Mouse (Mus musculus): ENCODE measurements around the gene Cd3eap.

The Cd3eap gene

DNA sequence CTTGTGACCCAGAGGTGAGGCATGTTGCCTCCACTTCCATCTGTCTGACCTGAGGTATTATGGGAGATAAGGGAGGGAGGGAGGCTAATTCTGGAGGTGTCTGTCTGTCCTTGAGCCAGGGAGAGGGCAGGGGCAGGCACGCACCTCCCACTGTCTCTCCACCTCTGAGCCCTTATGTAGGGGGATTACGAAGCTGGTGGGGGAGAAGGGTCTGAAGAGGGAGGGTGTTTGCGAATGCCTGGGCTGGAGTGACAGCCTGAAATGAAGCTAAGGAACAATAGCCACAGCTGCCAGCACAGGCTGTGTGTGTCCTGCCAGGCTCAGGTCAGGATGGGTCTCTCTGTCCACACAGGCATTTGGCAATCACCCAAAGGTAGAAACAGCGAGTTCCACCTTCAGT is 3.0 kb upstream of the Cd3eap start:
- DNase-seq (ENCODE audit: low read depth, low spot score) = no peak

DNA sequence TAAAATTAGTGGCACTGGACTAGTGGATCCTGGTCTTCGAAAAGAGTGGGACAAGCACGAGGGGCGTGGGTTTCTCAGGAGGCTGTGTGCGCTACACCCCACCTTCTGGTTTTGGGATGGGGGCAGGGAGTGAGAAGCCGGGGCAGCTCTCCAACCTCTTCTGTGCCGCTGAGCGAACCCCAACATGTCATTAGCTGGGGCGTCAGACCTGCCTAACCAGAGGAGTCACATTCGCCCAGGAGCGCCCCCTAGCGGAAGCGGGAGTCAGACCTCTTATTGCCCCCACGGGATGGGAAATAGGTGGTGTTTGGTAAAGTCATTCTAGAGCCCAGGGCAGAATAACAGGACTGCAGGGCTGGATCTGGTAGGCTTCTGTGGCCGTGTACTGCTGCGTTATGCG is 2.4 kb upstream of the Cd3eap start:
- peak; percentile 91 for DNase-seq (ENCODE audit: low read depth, low spot score)

DNA sequence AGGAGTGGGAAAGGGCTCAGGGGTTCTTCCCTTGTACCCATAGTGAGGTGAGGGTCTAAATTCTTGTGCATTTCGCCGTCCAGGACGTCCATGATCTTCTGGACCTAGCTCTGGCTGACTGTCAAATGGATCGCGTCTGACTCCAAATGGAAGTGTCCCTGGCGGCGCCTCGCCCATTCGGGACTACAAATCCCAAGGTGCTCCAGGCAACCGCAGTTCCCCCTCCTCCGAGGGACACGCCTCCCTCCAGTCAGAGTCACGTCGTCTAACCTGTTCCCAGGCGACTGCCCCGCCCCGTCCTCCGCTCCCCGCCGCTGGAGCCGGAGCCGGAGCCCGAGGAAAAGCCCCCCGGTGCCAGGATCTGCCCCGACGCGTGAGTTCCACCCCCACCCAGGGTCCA is 1.7 kb upstream of the Cd3eap start:
- DNase-seq (ENCODE audit: low read depth, low spot score) = peak; percentile 90

DNA sequence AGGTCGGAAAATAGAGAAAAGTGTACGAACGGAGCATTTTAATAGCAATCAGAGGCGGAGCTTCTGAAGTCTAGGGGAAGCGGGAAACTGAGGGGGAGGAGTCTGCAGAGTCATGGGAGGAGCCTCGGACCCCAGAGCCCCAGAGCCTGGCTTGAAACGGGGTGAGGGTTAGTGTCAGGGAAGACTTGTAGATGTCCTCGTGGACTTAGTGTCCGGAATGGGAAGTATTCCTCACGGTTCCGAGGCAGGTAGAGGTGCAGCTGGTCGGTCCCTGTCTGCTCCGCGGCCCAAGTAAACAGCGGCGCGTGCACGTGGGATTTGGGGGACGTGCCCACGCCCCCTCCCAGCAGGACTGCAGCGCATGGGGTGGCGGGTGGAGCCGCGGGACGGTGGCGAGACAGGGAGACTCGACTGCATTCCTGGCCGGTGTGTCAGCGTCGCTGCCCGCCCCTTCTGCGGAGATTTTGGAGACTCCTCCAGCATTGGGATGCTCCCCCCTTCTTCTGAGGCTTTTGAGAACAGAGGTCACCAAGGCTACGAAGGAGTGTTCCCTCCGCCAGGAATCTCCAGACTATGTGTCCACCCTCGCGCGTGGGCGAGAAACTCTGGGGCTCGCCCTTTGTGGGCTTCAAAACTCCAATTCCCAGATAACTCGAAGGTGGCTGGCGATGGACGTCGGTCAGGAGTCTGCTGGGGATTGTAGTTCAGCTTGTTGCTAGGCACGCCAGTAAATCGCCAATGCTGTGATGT is 784 bp upstream of the Cd3eap start:
- peak; percentile 96 for DNase-seq (ENCODE audit: low read depth, low spot score)

DNA sequence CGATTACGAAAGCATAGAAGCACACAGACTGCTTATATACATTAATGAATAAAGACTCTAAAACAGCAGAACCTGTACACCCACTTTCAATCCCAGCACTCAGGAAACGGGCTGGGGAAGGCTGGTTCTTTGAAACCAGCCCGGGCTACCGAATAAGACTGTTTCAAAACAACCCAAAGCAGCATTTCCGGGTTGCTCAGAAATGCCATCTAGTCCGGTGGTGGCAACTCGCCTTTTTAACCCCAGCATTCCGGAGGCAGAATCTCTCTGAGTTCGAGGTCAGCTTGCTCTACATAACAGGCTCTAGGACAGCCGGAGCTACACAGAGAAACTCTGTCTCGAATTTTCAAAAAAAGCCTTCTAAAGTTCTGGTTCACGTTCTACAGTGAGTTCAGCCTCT is 649 bp downstream of the Cd3eap start:
- DNase-seq (ENCODE audit: low read depth, low spot score) = peak; percentile 41

DNA sequence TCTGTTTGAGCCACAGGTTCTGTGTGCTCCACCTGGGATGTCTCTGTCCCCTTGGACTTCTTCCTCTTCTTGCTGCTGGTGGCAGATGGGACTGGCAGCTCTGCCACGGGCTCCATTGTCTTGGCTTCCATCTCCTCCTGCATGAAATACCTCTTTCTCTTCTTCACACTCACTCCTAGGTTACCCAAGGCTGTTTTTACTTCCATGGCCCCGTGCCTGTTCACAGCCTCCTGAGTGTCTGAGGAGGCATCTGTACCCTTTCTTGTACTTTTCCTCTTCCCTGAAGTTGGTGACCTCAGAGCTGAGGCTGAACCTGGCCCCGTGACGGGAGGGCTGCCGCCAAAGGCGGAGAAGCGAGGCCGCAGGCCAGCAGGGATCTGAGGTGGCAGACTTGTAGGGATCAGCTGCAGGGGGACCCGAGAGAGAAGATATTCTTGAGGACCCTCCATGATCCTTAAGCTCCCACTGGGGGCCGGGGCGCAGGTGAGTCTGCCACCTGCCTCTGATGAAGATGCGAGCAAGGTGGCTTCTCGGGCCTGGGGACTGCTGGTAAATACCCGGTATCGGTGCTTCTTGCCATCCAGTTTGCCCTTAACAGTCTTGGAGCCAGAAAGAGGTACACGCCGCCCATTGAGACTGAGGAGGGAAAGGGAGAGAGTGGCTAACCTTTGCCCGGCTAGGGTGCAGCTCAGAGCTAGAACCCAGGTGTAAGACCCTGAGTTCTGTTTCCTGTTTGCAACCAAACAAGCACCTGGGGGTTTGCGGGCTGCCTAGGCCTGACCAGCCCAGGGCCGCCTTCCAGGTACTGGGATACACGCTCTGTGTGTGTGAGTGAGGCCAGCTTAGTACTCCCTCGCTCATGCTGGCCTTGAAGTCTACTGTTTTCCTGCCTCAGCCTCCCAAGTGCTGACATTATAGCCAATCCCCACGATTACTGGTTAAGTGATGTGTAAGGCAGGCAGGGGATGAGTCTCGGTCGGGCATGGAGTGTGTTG is 1.6 kb downstream of the Cd3eap start:
- no peak for DNase-seq (ENCODE audit: low read depth, low spot score)

DNA sequence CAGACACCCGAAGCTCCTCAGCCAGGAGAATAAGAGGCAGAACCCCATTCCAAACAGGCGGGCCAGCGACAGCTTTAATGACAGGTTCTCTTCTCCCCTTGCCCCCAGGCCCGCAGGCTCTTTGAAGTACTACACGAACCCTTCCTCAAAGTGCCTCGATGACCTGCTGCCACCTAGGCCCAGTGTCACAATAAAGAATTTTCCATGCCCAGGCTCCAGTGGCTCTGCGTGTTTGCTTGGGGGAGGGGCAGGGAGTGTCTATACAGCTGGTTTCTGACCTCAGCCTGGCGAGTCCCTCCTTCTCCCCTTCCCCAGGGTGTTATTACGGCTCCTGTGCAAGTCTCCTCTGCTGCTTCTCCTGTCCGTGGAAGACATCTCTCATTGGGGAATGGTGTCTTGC is 3.0 kb downstream of the Cd3eap start:
- DNase-seq (ENCODE audit: low read depth, low spot score) = no peak

DNA sequence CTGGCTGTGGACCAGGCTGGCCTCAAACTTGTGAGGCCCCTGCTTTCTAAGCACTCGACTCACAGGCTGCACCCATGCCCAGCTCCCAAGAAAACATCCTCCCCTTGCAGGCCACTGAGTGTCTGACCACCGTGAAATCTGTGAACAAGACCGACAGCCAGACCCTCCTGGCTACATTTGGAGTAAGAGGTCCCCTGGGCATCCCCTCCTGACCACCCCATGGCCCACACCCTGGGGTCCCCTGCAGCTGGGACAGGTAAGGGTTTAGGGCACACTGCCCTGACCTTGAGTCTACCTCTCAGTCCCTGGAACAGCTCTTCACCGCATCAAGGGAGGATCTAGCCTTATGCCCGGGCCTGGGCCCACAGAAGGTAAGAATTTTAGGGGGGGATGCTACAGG is 4.3 kb downstream of the Cd3eap start:
- DNase-seq (ENCODE audit: low read depth, low spot score) = no peak

DNA sequence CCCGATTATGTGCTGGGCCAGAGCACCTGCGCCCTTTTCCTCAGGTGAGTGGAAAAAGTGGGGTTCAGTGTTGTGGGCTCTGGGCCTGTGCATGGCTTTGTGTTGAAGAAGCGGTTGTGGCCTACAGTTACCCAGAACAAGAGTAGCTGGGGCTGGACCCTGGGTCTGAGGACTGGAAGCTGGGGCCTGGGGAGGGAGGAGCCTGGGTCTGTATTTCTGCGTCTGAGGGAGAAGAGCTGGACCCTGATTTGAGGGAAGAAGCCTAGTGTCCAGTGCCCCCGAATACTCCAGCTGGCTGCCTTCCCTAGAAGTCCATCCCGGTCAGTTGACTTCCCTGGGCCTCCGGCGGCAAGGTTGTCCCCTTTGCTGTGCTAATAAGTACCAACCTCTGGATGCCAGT is 9.1 kb downstream of the Cd3eap start:
- DNase-seq (ENCODE audit: low read depth, low spot score) = no peak

DNA sequence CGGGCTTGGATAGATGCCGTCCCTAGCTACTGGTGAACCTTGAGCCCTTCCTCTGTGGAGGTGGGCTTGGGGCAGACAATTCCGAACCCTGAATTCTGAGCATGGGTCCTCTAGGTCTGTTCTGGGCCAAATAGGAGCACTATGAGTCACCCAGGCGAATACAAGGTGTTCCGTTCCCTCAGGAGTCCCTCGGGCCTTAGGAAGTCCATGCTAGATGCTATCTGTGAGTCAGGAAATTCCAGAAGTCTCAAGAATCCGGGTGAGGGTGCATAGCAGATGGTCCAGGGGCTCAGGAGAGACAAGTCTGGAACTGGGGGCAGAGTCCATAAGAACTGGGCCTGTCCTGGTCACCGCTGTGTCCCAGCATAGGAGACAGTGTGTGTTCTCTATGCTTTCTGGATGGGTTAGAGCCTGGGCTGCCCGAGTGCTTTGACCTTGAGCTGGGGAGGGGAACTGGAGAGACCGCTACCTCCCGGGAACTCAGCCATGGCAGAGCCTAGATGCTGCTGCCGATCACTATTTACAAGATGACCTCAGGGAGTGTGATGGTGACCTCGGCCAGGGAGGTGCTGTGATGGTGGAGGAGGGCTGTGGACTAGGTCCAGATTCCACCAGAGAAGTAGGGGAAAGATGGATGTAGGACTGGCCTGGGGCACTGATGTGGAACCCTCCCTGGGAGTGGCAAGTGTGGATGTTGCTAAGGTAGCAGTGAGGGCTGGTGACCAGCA is 9.9 kb downstream of the Cd3eap start:
- DNase-seq (ENCODE audit: low read depth, low spot score) = no peak

DNA sequence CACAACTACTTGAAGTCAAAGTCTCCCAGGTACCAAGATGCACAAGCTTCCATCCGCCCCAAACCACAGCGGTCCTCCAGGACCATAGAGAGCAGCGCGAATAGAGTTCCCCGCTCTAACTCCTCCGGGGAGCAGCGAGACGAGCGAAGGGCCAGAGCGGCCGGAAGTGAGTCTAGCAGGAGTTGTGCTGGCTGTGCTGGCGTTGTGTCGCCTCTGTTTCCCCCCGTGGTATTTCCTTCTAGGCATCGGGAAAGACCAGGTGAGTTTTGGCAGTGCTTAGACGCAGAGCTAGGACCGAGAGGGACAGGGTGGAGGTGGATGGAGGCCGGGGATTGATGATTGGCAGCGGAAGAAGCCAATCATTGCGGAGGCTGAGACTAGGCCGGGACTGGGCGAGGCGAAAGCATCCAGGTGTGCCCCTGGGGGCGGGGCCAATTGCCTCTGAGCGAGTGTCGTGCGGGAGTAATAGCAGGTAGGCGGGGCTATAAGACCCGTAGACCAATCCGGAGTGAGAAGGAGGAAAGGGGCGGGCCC is 14.3 kb downstream of the Cd3eap start:
- peak; percentile 100 for DNase-seq (ENCODE audit: low read depth, low spot score)

DNA sequence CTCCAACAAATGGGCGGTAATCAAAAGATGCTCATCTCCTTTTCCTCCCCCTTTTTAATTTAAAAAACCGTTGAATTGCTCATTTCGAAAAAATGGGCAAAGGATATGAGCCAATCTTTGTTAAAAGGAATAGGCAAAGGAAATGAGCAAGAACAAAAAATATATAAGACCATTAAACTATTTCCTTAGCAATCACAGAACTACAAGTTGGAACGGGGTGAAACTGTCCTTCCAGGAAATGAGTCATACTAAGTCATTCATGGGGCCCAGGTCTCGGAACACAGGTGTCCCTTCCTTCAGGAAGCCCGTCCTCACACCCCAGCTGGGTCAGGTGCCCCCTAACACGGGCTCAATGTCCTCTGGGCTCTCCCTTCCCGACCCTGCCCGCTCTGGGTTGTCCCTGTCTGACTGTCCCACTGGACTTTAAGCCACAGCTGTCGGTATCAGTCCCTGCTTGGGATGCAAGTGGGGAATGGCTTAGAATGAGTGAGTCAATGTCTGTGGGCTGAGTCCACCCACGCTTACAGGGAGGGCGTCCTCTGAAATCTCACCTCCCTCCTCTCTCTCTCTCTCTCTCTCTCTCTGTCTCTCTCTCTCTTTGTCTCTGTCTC is 14.9 kb downstream of the Cd3eap start, which contains the start of gene Ercc1:
TSS of gene Ercc1 (plus strand) at position 542 of the 611 bp plus-strand sequence.
- DNase-seq (ENCODE audit: low read depth, low spot score) = no peak

DNA sequence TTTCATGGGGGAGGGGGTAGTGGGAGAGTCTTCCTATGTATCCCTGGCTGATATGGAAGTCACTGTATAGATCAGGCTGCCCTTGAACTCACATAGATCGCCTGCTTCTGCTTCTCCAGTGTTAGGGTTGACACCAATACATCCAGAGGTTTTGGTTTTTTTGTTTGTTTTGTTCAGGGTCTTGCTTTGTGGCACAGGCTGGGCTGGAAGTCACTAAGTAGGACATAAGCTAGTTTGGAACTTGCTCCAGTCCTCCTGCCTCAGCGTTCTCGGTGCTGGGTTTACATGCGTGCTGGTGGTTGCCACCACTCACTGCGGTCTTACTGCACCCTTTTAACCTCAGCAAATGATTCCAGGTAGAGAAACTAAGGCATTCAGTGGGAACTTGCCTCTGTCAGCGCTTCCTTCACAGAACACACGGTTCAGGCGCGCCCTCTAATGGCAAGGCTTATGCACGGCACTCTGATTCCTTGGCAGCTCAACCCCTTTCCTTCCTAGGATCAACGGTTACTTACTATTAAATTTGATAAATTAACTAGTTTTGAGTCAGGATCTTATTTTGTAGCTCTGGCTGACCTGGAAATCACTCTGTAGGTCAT is 16.0 kb downstream of the Cd3eap start:
- DNase-seq (ENCODE audit: low read depth, low spot score) = peak; percentile 86

DNA sequence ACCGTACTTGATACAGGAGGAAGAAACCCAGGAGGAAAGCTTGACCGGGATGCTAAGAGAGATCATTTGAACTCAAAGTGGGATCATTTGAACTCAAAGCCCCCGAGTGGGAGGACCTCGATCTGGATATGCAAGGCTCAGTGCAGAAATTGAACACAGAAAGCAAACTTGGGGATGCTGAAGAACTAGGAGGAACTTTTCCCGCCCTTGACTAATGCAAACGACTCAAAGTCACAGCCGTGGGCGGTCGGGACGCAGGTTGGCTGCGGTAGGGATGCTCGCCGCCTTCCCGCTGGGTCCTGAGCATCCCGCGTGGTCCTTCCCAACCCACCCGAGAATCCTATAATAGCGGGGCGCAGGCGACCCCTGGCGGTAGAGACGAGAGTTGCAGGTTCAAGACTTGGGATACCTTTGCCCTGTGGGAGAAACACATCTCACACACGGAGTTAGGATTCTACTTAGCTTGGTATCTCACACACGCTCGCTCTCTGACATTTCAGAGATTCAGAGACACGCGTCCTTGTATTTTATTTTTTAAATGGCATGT is 16.7 kb downstream of the Cd3eap start:
- DNase-seq (ENCODE audit: low read depth, low spot score) = peak; percentile 77

DNA sequence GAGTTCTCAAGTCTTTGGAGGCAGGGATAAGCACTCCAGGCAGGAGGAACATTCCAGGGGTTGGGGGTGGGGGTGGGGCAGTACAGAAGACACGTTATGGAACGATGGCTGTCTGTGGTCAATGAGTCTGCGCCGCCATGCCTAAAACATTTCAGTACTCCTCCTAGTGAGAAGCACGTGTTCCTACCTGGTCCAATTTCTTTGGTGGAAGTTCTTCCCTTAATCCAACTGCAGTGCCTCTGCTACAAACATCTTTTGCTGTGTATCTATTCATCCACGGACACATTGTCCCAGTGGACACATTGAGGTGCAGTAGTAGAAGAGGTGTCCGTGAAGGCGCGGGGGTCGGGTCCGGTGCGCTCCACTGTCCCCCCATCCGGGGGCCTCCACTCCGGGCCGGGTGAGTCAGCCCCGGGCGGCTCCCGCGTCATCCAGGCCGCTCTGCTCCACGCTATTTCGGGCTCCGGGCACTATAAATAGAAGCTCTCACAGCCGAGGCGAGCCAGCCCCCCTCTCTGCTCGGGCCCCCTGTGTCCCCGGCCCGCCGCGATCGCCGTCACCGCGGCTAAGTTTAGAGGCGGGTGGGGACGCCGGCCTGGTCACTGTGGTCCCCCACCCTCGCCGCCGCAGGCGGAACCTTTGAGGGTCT is 17.4 kb downstream of the Cd3eap start:
- DNase-seq (ENCODE audit: low read depth, low spot score) = no peak

DNA sequence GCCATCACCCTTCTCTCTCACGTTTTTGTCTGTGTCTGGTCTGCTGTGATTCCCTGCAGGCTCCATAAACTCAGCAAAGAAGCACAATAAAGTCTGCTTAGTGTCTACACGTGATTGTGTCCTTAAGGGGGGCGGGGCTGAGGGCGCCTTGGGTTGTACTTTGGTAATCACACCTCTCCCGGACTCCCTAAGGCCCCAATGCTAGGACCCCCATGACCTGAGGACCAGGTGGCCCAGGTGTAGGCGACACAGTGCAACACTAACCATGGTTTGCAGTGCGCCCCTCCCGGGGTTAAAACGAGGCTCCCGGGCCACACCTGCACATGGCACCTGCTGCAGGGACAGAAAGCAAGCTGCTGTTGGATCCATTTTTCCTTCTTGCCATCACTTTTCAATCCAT is 18.0 kb downstream of the Cd3eap start:
- no peak for DNase-seq (ENCODE audit: low read depth, low spot score)

DNA sequence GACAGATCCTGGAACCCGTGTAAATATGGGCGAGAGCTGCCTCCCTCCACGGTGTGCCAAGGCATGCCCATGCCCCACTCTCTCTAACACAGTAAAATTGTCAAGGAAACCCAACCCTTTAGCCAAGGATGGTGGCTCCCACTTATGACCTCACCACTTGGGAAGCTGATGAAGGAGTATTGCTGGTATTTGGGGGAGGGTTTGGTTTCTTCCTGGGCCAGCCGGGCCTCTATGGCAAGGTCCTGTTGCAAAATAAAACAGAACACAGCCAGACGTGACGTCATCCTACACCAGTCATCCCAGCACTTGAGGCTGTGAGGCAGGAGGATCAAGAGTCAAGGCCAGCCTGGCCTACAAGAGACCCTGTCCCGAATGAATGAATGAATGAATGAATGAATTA is 20.7 kb downstream of the Cd3eap start:
- no peak for DNase-seq (ENCODE audit: low read depth, low spot score)

DNA sequence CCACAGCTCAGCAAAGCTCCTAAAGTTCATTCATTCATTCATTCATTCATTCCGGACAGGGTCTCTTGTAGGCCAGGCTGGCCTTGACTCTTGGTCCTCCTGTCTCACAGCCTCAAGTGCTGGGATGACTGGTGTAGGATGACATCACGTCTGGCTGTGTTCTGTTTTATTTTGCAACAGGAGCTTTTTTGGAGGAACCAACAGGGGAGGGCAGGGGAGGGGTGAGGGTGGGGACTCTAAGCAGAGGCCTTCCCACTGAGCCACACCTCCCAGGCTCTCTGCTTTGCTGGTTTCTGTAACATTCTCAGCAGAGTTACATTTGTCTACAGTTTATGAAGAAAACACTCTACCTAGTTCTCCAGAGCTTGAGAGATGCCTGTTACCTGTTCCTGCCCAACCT is 21.2 kb downstream of the Cd3eap start:
- no peak for DNase-seq (ENCODE audit: low read depth, low spot score)

DNA sequence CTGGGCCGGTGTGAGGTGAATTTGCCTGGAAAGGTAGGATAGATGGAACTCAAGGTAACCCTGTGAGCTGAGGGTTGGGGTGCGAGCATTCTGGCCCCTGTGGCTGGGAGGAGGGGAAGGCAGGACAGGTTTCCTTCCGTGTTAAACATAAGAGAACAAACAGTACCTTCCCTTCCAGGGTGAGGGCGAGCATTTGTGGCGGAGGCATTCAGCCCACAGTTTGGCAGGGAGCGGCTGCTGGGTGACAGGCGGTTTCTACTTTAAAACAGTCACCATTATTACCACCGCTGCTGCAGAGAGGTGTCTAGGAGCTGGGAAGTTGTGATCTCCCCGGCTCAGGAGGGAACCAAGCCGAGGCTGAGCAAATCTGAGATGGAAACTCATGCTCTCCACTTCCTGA is 22.2 kb downstream of the Cd3eap start:
- DNase-seq (ENCODE audit: low read depth, low spot score) = no peak

DNA sequence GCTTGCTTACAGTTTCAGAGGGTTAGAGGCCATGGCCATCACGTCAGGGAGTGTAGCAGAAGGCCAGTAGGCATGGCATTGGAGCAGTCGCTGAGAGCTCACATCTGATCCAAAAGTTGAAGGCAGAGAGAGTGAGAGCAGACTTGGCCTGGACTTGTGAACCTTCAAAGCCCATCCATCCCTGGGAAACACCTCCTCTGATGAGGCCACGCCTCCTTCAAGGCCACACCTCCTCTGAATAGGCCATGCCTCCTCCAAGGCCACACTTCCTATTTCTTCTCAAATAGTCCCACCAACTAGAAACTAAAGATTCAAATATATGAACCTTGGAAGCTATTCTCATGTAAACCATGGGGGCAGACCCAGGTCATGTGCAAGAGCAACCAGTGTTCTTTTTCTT is 23.7 kb downstream of the Cd3eap start:
- DNase-seq (ENCODE audit: low read depth, low spot score) = peak; percentile 92

Data from A20 (cell line).